9 mouse cellular contexts compared by ENCODE assay signal in genomic region chr8:47218536-47218935, GRCm38 (mm10).
DNase-seq lines count a peak whose midpoint lies in the region; ATAC-seq and TF ChIP-seq lines count a peak whose summit lies in the region.
"Had no signal": no experiment of that assay in that cellular context is flagged by ENCODE, and none has a peak within 500 bp of the region (broad histone marks: within the 10 kb centered on the region; RNA-seq: fewer than 3 reads in every experiment).

No protein-coding gene starts in this region.

- peak; percentile 79 for ATAC-seq in heart, postnatal 0 days (ENCODE audit: insufficient read depth, low read depth)
- peak; percentile 54; the same call in 1 of the 2 replicates for ATAC-seq in neural tube, embryonic 13.5 days (ENCODE audit: low read depth)

- H3K27me3 ChIP-seq in embryonic facial prominence, embryonic 10.5 days (replicated peaks; ENCODE audit: low read depth, poor library complexity, severe bottlenecking), result no peaks in the 10 kb centered on the region
- H3K27me3 ChIP-seq in heart, postnatal 0 days (ENCODE audit: control insufficient read depth, insufficient read depth, low read length), result no peaks in the 10 kb centered on the region
- H3K27me3 ChIP-seq in neural tube, embryonic 13.5 days, result no peaks in the 10 kb centered on the region

- peak overlapping the region; percentile 28 for H3K4me2 ChIP-seq in heart, postnatal 0 days (ENCODE audit: low read depth, low read length)
- no peak overlapping the region for H3K4me2 ChIP-seq in neural tube, embryonic 13.5 days

- no peak overlapping the region for H3K9ac ChIP-seq in heart, postnatal 0 days (replicated peaks; ENCODE audit: low read depth, low read length)
- peak overlapping the region; percentile 54 for H3K9ac ChIP-seq in neural tube, embryonic 13.5 days

- no peak for TF ChIP-seq EP300 in heart, postnatal 0 days (IDR thresholded peaks at IDR 0.05; ENCODE audit: low read depth)

- H3K4me1 ChIP-seq in embryonic facial prominence, embryonic 10.5 days, result peaks cover 39% of the 10 kb centered on the region
- no peaks in the 10 kb centered on the region; the same call in 1 of the 2 replicates for H3K4me1 ChIP-seq in heart, postnatal 0 days (ENCODE audit: control insufficient read depth, insufficient read depth)
- peaks cover 80% of the 10 kb centered on the region for H3K4me1 ChIP-seq in neural tube, embryonic 13.5 days (replicated peaks)

- no peak for DNase-seq in layer of hippocampus, adult 2 months (ENCODE audit: low spot score in 2 of 2)
- DNase-seq in layer of hippocampus, adult 8-10 months (ENCODE audit: low spot score in 2 of 2), result no peak
- DNase-seq in embryonic facial prominence, embryonic 10.5 days (ENCODE audit: low spot score), result peak; percentile 46
- peak; percentile 34 for DNase-seq in heart, postnatal 0 days (ENCODE audit: low spot score)
- DNase-seq in layer of hippocampus, adult 18-20 months (ENCODE audit: low spot score in 2 of 2), result no peak
- DNase-seq in kidney, postnatal 10 days, result no peak
- DNase-seq in gastrocnemius, postnatal 4 days (ENCODE audit: low spot score in 2 of 2), result no peak

- no peaks in the 10 kb centered on the region for H3K9me3 ChIP-seq in embryonic facial prominence, embryonic 10.5 days
- no peaks in the 10 kb centered on the region for H3K9me3 ChIP-seq in heart, postnatal 0 days (replicated peaks; ENCODE audit: control insufficient read depth, low read length)
- H3K9me3 ChIP-seq in neural tube, embryonic 13.5 days, result no peaks in the 10 kb centered on the region

- peak overlapping the region; percentile 55 for H3K27ac ChIP-seq in layer of hippocampus, adult 2 months
- H3K27ac ChIP-seq in embryonic facial prominence, embryonic 10.5 days (replicated peaks), result 0 out of 2 replicates have a peak overlapping the region, but pooled peaks have one; percentile 48
- H3K27ac ChIP-seq in heart, postnatal 0 days (ENCODE audit: low read depth), result peak overlapping the region; percentile 75
- peak overlapping the region; percentile 82 for H3K27ac ChIP-seq in neural tube, embryonic 13.5 days (replicated peaks)
- H3K27ac ChIP-seq: heart, adult 2 months had no signal

- no peak for TF ChIP-seq CTCF in layer of hippocampus, adult 2 months (conservative IDR thresholded peaks at IDR 0.05)
- TF ChIP-seq CTCF in heart, postnatal 0 days (IDR thresholded peaks at IDR 0.05; ENCODE audit: low read depth), result no peak

- H3K4me3 ChIP-seq in layer of hippocampus, adult 2 months, result no peak overlapping the region; the same call in 1 of the 2 replicates
- H3K4me3 ChIP-seq in embryonic facial prominence, embryonic 10.5 days, result no peak overlapping the region
- no peak overlapping the region for H3K4me3 ChIP-seq in heart, postnatal 0 days (ENCODE audit: low read depth, low read length)
- H3K4me3 ChIP-seq in neural tube, embryonic 13.5 days, result no peak overlapping the region
- H3K4me3 ChIP-seq: heart, adult 2 months had no signal

- 0 out of 2 replicates have a peak, but pooled peaks cover 4% of the 10 kb centered on the region for H3K36me3 ChIP-seq in embryonic facial prominence, embryonic 10.5 days (replicated peaks)
- H3K36me3 ChIP-seq in heart, postnatal 0 days (replicated peaks; ENCODE audit: control insufficient read depth, insufficient read depth, low read length), result no peaks in the 10 kb centered on the region
- H3K36me3 ChIP-seq in neural tube, embryonic 13.5 days, result no peaks in the 10 kb centered on the region

- WGBS in embryonic facial prominence, embryonic 10.5 days, result 45% methylated on average over 6 of the region's 6 CpGs
- WGBS in heart, postnatal 0 days, result 24% methylated on average over 6 of the region's 6 CpGs
- WGBS in neural tube, embryonic 13.5 days, result 39% methylated on average over 6 of the region's 6 CpGs

Comparison
In these comparisons a context has a peak if more than half of its experiments do, and no peak if none do; other contexts are left out.
1. DNase-seq: peak in embryonic facial prominence, embryonic 10.5 days (single experiment) and heart, postnatal 0 days (single experiment); none in layer of hippocampus, adult 2 months (0 of 2), layer of hippocampus, adult 8-10 months (0 of 2), layer of hippocampus, adult 18-20 months (0 of 2), kidney, postnatal 10 days (single experiment) and gastrocnemius, postnatal 4 days (0 of 2).
2. Peak in every context shown above with its lines, with median percentiles within 50 percentile points of each other: H3K27ac ChIP-seq.